Mouse (Mus musculus) midbrain, embryonic 12.5 days (tissue): ENCODE measurements around the gene Megf8. TPM values are rescaled to one million over a fixed set of nuclear protein-coding genes. Genes with fewer than 3 reads are reported as not detected.

Experiments
- ATAC-seq: fragments of 200-750 bp; cut with Nextera tagmentation; 2 replicates; pipeline ENCODE4 v1.8.0; 2017; ENCODE audit warnings: low read depth, moderate TSS enrichment, moderate library complexity; ENCODE audit not compliant: low FRiP score
- H3K27ac ChIP-seq: fragments of 300-500 bp; sonication (generic); replicated peaks from 2 replicates; pipeline ENCODE4 v1.5.1; 2016; ENCODE audit warnings: mild to moderate bottlenecking
- H3K27me3 ChIP-seq: fragments of 300-500 bp; sonication (generic); 2 replicates; pipeline ENCODE4 v1.6.1; 2016; ENCODE audit warnings: mild to moderate bottlenecking
- H3K36me3 ChIP-seq: fragments of 300-500 bp; sonication (generic); 2 replicates; pipeline ENCODE4 v1.6.1; 2016
- H3K4me1 ChIP-seq: fragments of 300-500 bp; sonication (generic); 2 replicates; pipeline ENCODE4 v1.6.1; 2016
- H3K4me2 ChIP-seq: fragments of 300-500 bp; sonication (generic); replicated peaks from 2 replicates; pipeline ENCODE4 v1.6.1; 2016; ENCODE audit warnings: mild to moderate bottlenecking, moderate library complexity
- H3K4me3 ChIP-seq: fragments of 300-500 bp; sonication (generic); 2 replicates; pipeline ENCODE4 v1.5.1; 2016; ENCODE audit warnings: mild to moderate bottlenecking
- H3K9ac ChIP-seq: fragments of 300-500 bp; sonication (generic); replicated peaks from 2 replicates; pipeline ENCODE4 v1.6.1; 2016; ENCODE audit warnings: mild to moderate bottlenecking, moderate library complexity
- H3K9me3 ChIP-seq: fragments of 300-500 bp; sonication (generic); 2 replicates; pipeline ENCODE4 v1.6.1; 2016; ENCODE audit warnings: mild to moderate bottlenecking
- WGBS: fragments of 180-500 bp; shearing (Covaris S2); methylation state at CpG from one replicate; pipeline ENCODE4 v1.1.7; 2016; 5-methylcytosine and 5-hydroxymethylcytosine counted together
- polyA plus RNA-seq: library from polyadenylated mRNA; unstranded; fragments of >200 nt; fragmentation: Nextera tagmentation; extraction: Ambion mirVana; gene quantifications from 2 replicates; pipeline ENCODE4 v1.2.1, GENCODE M21; 2016

The Megf8 gene
- polyA plus RNA-seq, 1 experiment from 2014 or later: 21.3 TPM

DNA sequence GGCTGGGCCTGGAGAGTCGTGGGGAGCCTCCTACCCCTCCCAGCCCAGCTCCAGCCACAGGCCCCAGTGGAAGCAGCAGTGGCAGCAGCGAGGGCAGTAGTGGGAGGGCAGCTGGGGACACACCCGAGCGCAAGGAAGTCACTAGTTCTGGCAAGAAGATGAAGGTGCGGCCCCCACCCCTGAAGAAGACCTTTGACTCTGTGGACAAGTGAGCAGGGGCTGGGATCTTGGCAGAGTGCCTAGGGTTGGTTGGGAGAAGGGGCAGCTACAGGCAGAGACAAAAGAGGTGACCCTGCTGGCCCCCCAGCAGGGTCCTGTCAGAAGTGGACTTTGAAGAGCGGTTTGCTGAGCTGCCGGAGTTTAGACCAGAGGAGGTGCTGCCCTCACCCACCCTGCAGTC, 24.9 kb upstream of the Megf8 start:
- Histone ChIP-seq H3K4me3 (no peak overlapping the region), H3K4me2 (no peak overlapping the region), H3K36me3 (peaks cover 91% of the 10 kb centered on the region), H3K27ac (no peak overlapping the region; the same call in 1 of the 2 replicates), H3K27me3 (no peaks in the 10 kb centered on the region), H3K9me3 (no peaks in the 10 kb centered on the region), H3K9ac (no peak overlapping the region), H3K4me1 (peaks cover 22% of the 10 kb centered on the region)
- WGBS: 62% methylated on average over 7 of the region's 7 CpGs
- no peak for ATAC-seq

DNA sequence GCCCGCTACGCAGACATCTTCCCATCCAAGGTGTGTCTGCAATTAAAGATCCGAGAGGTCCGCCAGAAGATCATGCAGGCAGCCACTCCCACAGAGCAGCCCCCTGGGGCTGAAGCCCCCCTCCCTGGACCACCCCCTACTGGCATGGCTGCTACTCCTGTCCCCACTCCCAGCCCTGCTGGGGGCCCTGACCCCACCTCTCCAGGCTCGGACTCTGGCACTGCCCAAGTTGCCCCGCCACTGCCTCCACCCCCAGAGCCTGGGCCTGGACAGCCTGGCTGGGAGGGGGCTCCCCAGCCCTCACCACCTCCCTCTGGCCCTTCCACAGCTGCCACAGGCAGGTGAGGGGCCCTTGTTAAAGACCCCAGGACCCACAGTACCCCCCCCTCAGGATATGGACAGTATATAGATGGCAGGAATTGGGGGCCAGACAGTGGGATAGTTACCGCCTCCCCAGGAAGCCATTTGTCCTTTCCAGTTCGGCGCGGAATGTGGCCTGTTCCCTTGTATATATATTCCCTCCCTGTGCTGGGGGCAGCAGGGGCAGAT, 23.7 kb upstream of the Megf8 start:
- Histone ChIP-seq H3K9me3 (no peaks in the 10 kb centered on the region), H3K4me3 (no peak overlapping the region), H3K9ac (no peak overlapping the region), H3K4me2 (no peak overlapping the region), H3K36me3 (peaks cover 79% of the 10 kb centered on the region), H3K27ac (no peak overlapping the region; the same call in 1 of the 2 replicates), H3K27me3 (no peaks in the 10 kb centered on the region), H3K4me1 (peaks cover 26% of the 10 kb centered on the region)
- no peak for ATAC-seq
- WGBS: 79% methylated on average over 10 of the region's 10 CpGs

DNA sequence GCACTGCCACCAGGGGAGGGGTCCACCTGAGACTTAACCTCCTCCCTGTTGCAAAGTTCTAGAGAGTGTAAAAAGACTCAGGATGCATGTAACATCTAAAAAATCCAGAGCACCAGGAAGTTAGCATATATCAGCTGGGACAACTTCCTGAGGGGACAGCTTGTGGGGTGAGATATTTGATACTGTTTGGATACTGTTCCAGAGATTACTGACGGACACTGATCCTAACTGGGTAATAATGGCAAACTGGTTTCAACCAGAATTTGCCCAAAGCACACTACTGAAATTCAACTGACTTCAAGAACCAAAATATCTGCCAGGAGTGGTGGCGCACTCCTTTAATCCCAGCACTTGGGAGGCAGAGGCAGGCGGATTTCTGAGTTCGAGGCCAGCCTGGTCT, 22.5 kb upstream of the Megf8 start:
- H3K27ac ChIP-seq: no peak overlapping the region; the same call in 1 of the 2 replicates
- ATAC-seq: no peak
- H3K4me3 ChIP-seq: no peak overlapping the region
- H3K9ac ChIP-seq: no peak overlapping the region
- 92% methylated on average over 4 of the region's 4 CpGs for WGBS
- H3K27me3 ChIP-seq: no peaks in the 10 kb centered on the region
- H3K36me3 ChIP-seq: peaks cover 67% of the 10 kb centered on the region
- H3K4me2 ChIP-seq: no peak overlapping the region
- H3K9me3 ChIP-seq: no peaks in the 10 kb centered on the region
- peaks cover 31% of the 10 kb centered on the region for H3K4me1 ChIP-seq

DNA sequence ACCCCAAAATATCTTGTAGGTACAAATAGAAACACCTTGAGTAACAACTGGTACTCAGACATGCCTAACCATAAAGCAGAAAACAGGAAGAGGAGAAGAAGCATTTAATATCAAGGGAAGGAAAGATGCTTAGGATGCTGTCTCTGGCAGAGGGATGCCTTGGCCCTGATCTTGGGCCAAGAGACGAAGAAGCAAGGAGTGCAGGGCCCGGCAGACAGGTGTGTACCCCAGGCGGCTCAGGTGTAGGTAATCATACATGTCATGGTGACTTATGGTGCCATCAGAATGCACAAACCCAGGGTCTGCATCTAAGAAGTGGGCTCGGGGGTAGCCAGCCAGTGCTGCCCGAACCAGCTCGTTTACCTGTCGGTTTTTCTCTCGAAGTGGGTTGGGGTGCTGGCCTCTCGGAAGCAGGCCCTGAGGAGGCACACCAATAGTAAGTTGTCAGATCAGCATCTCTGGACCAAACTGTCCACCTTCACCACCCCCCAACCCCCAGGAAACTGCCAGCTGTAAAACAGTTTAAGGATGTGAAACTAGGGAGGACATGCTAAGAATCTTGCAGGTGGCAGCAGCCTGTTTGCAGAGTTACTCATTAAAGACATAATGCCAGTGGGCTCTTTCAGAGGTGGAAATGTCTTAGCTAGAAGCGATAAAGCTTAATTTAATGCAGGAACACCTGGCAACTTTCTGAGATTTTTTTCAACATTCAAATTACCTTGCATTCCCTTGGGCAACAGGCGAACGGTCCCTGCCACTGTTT, 21.8 kb upstream of the Megf8 start:
- Histone ChIP-seq H3K9me3 (no peaks in the 10 kb centered on the region), H3K4me3 (no peak overlapping the region), H3K4me1 (peaks cover 31% of the 10 kb centered on the region), H3K27ac (no peak overlapping the region), H3K36me3 (peaks cover 60% of the 10 kb centered on the region), H3K4me2 (0 out of 2 replicates have a peak overlapping the region, but pooled peaks have one; percentile 76), H3K27me3 (no peaks in the 10 kb centered on the region), H3K9ac (no peak overlapping the region)
- no peak for ATAC-seq
- 92% methylated on average over 12 of the region's 12 CpGs for WGBS

DNA sequence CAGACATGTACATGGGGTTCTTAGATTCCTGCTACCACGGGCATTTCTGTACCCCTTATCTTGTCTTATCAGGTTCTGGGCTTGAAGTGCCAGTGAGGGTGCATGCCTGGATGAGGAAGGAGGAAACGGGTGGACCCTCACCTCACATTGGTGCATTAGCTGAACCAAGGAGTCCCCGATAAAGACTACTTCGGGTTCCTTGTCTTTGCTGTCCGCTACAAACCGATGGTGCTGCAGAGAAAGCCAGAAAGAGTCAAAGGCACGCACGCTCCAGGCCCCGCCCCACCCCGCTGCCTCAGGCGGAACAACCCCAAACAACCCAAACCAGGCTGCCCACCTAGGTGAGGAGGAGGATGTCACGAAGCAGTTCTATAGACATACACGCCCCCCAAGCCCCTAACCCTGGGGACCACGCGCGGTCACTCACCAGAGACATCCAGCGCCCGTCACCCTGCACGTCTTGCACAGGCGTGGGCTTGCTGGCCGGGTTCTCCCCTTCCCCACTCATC, 20.0 kb upstream of the Megf8 start:
- H3K36me3 ChIP-seq: peaks cover 42% of the 10 kb centered on the region
- no peaks in the 10 kb centered on the region for H3K9me3 ChIP-seq
- H3K4me1 ChIP-seq: peaks cover 25% of the 10 kb centered on the region
- 3% methylated on average over 21 of the region's 21 CpGs for WGBS
- H3K27me3 ChIP-seq: no peaks in the 10 kb centered on the region
- peak overlapping the region; percentile 72 for H3K4me3 ChIP-seq
- ATAC-seq: peak; percentile 28; the same call in 1 of the 2 replicates
- peak overlapping the region; percentile 88 for H3K9ac ChIP-seq
- peak overlapping the region; percentile 76 for H3K4me2 ChIP-seq
- peak overlapping the region; percentile 97 for H3K27ac ChIP-seq

DNA sequence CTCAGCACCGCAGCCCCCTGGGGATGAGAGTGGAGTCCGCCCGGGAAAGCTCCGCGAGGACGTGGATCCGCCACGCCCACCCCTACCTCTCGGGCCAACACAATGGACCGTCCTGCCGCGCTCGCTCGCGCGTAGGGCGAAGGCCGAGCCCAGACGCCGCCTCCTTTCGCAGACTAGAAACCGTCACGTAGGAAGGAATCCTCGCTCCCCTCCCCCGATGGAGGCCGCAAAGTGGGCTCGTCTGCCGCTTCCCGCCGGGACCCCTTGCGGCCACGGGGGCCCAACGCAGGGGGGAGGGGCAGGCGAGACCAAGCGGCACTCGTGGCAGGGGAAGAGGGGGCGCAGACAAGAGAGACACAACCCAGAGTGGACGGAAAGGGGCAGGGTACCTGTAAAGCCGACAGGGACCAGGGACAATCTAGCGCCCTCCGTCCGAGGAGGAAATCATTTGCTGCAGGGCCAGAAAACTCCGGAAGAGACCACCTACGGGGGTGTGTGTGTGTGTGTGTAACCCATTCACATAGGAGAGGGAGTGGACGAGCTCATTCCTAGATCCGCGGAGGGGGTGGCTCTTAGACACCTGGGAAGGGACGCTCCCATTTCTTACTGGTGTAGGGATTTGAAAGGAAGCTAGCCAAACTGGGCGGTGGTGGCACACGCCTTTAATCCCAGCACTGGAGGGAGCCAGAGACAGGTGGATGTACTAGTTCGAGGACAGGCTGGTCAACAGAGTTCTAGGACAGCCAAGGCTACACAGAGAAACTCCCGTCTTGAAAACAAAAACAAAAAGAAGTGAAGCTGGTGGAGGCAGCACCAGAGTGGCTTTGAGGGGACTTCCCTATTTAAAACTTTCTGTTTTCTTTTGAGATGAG, 19.3 kb upstream of the Megf8 start, which contains the start of gene Pafah1b3:
Gene Pafah1b3 (minus strand): TSS at position 533 of the 872 bp plus-strand sequence.
- WGBS: under 1% methylated on average over 52 of the region's 52 CpGs
- Histone ChIP-seq H3K4me2 (peak within 1 kb of the TSS; percentile 76), H3K36me3 (peaks cover 35% of the 10 kb centered on the region), H3K4me1 (peaks cover 25% of the 10 kb centered on the region), H3K9ac (peak within 1 kb of the TSS; percentile 88), H3K27me3 (peaks cover 1% of the 10 kb centered on the region; the same call in 1 of the 2 replicates), H3K4me3 (peak within 1 kb of the TSS; percentile 72), H3K9me3 (no peaks in the 10 kb centered on the region), H3K27ac (peak within 1 kb of the TSS; percentile 97)
- ATAC-seq: peak; percentile 90

DNA sequence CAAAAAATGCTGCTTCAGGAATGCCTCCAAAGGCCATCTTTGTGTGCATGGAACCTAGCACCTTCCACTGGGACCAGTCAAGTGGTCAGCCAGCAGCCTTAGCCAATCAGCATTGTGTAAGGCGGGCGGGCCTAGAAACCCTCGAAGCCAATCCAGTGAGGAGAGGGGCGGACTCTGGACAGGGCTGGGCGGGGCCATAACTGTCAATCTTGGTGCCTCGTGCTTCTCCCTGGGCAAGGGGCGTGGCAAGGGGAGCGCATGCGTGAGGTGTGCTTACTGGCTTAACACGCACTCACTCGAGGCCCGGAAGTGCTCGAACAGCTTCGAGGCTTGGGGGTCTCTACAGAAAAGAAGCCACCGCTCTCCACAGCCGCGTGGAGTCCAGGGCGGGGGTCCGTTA, 15.9 kb upstream of the Megf8 start, which contains the start of gene Prr19:
Gene Prr19 (plus strand): TSS at position 349 of the 400 bp plus-strand sequence.
- Histone ChIP-seq H3K4me3 (no peak within 1 kb of the TSS), H3K36me3 (peaks cover 1% of the 10 kb centered on the region; the same call in 1 of the 2 replicates), H3K9me3 (no peaks in the 10 kb centered on the region), H3K9ac (no peak within 1 kb of the TSS), H3K27me3 (peaks cover 17% of the 10 kb centered on the region), H3K4me1 (peaks cover 25% of the 10 kb centered on the region), H3K27ac (no peak within 1 kb of the TSS), H3K4me2 (no peak within 1 kb of the TSS)
- ATAC-seq: 0 out of 2 replicates have a peak, but pooled peaks have one; percentile 42
- WGBS: 55% methylated on average over 19 of the region's 19 CpGs

DNA sequence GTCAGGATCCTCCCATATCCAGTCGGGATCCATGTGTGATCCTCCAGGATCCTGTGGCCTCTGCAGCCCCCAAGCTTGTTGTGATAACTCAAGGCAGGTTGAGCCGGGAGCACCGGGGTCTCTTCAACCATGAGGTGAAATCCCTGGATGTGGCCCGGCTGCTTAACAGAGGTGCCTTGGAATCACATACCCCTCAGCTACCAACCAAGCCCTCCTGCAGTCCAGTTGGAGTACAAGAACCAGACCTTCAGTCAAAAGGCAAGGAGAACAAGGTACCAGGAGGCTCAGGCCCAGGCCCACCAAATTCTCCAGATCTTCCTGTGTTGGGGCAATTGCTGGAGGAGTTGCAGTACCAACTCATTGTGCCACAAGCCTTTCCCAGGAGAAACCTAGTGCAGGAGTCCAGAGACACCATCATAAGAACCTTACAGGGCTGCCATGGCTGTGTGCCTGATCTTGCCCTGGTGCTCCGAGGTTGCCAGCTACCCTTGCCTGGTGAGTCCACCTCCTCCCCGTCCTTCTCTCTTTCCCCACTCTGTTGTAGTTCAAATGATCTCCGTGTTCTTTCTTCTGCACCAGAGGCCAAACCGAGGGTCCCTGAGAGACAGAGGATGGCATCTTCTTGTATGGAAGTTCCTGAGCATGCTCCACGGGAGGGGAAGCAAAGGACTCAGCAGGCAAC, 13.8 kb upstream of the Megf8 start:
- WGBS: 80% methylated on average over 9 of the region's 9 CpGs
- ATAC-seq: no peak
- Histone ChIP-seq H3K4me1 (peaks cover 17% of the 10 kb centered on the region), H3K27ac (no peak overlapping the region), H3K4me2 (no peak overlapping the region), H3K9ac (no peak overlapping the region), H3K4me3 (no peak overlapping the region), H3K27me3 (peaks cover 29% of the 10 kb centered on the region), H3K36me3 (no peaks in the 10 kb centered on the region), H3K9me3 (no peaks in the 10 kb centered on the region)

DNA sequence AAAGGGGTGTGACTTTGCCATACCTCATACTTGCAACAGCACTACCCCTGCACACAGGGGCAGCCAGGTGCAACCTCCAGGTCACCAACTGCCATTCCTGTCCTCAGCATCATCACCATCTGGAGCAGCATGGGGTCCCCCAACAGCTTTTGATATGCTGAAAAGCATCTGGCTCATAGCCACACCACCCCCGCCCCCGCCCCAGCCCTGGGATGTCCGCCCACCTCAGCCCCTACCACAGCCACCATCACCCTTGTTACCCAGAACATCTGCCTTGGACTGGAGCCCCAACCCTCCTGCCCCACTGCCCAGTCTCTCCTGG, 13.3 kb upstream of the Megf8 start:
- H3K36me3 ChIP-seq: no peaks in the 10 kb centered on the region
- H3K9me3 ChIP-seq: no peaks in the 10 kb centered on the region
- no peak overlapping the region for H3K4me2 ChIP-seq
- peaks cover 34% of the 10 kb centered on the region for H3K27me3 ChIP-seq
- H3K4me3 ChIP-seq: no peak overlapping the region
- H3K9ac ChIP-seq: no peak overlapping the region
- WGBS: 78% methylated on average over 3 of the region's 3 CpGs
- no peak overlapping the region for H3K27ac ChIP-seq
- peaks cover 12% of the 10 kb centered on the region for H3K4me1 ChIP-seq
- ATAC-seq: no peak

DNA sequence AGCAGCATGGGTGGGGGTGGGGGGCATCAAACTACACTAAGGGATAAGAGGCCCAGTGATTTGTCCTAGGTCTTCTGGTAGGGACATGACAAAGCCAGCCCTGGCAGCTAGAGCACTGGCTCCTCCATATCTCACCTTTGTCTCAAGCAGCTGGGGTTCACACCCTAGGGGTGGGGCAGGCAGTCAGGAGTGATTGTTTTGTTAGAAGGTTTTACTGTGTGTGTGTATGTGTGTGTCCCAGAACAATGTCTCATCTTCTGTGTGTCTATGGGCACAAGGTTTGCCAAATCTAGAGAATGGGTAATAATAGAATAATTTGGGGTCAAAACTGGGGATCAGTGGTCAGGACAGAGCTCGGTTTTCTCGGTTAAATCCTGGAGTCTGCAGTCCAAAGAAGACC, 11.5 kb upstream of the Megf8 start:
- H3K36me3 ChIP-seq: no peaks in the 10 kb centered on the region
- H3K4me1 ChIP-seq: peaks cover 11% of the 10 kb centered on the region
- peak overlapping the region; percentile 65 for H3K27ac ChIP-seq
- no peaks in the 10 kb centered on the region for H3K9me3 ChIP-seq
- peak overlapping the region; percentile 76 for H3K4me2 ChIP-seq
- peaks cover 43% of the 10 kb centered on the region for H3K27me3 ChIP-seq
- 3% methylated on average over 2 of the region's 2 CpGs for WGBS
- peak overlapping the region; percentile 71 for H3K9ac ChIP-seq
- peak; percentile 38; the same call in 1 of the 2 replicates for ATAC-seq
- H3K4me3 ChIP-seq: peak overlapping the region; percentile 57

DNA sequence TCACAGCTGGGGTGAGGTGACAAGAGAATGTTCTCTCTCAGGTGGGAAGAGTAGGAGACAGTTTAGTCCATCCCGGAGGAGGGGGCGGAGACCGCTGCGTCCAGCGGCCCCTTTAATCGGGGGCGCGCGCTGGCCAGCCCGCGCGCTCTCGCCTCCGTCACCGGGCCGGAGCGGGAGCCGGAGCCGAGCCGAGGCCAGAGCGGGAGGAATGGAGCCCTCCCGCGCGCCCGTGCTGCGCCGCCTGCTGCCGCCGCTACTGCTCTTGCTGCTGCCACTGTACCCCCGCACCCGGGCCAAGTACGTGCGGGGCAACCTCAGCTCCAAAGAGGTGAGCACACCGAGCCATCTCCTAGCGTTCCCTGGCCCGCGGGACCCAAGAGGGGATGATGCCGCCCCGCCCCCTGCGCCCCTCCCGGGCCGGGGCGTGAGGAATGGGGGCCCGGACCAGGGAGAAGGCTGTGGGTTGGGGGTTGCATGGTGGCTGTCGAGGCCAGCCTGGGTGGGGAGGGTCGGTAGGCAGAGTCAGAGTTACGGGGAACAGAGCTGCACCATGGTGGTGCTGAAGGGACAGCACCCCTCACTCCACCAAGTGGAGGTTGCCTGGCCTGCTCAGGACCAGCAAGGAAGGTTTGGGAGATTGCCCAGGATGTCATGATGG, 10.9 kb upstream of the Megf8 start, which contains the start of gene Tmem145:
Gene Tmem145 (plus strand): TSS at position 151 of the 658 bp plus-strand sequence.
- peak within 1 kb of the TSS; percentile 65 for H3K27ac ChIP-seq
- under 1% methylated on average over 47 of the region's 47 CpGs for WGBS
- H3K4me1 ChIP-seq: peaks cover 11% of the 10 kb centered on the region
- peaks cover 47% of the 10 kb centered on the region for H3K27me3 ChIP-seq
- peak within 1 kb of the TSS; percentile 57 for H3K4me3 ChIP-seq
- H3K36me3 ChIP-seq: no peaks in the 10 kb centered on the region
- peak; percentile 70 for ATAC-seq
- no peaks in the 10 kb centered on the region for H3K9me3 ChIP-seq
- H3K4me2 ChIP-seq: peak within 1 kb of the TSS; percentile 76
- H3K9ac ChIP-seq: peak within 1 kb of the TSS; percentile 71
